Mouse (Mus musculus) ES-E14 (cell line): ENCODE measurements around the gene Islr. TPM values are rescaled to one million over a fixed set of nuclear protein-coding genes. Genes with fewer than 3 reads are reported as not detected.
A peak's percentile ranks its signal among the peaks of the same experiment; 100 is the strongest.

Experiments used
- DNase-seq: peaks from one replicate; pipeline ENCODE4 v3.0.0-alpha.2; 2013; ENCODE audit warnings: low read depth, low spot score
- H3K27ac ChIP-seq: 2 replicates; pipeline ENCODE4 v1.5.1; 2012; ENCODE audit warnings: low read depth, mild to moderate bottlenecking, low read length, moderate library complexity, mixed read lengths; ENCODE audit not compliant: poor library complexity, insufficient read depth, severe bottlenecking
- H3K36me3 ChIP-seq: 2 replicates; pipeline ENCODE4 v1.6.1; 2012; ENCODE audit warnings: mild to moderate bottlenecking, low read length, moderate library complexity, mixed read lengths; ENCODE audit not compliant: control insufficient read depth, poor library complexity, insufficient read depth, severe bottlenecking
- H3K4me1 ChIP-seq, 2 experiments: fragments of 150-350 bp in 1 of 2; sonication (generic) in 1 of 2; 2 replicates each; pipeline ENCODE4 v1.6.1; 2012; ENCODE audit warnings: low read length in 2 of 2, mild to moderate bottlenecking in 1 of 2, mixed read lengths in 1 of 2; ENCODE audit not compliant: control insufficient read depth in 2 of 2, insufficient read depth in 2 of 2, poor library complexity in 1 of 2
- H3K4me3 ChIP-seq, 2 experiments: fragments of 150-350 bp in 1 of 2; sonication (generic) in 1 of 2; 2 replicates each; pipeline ENCODE4 v1.5.1; 2012; ENCODE audit warnings: low read length in 2 of 2, low read depth in 1 of 2, mild to moderate bottlenecking in 1 of 2, mixed read lengths in 1 of 2; ENCODE audit not compliant: insufficient read depth in 1 of 2, poor library complexity in 1 of 2, severe bottlenecking in 1 of 2
- H3K9ac ChIP-seq: 2 replicates; pipeline ENCODE4 v1.6.1; 2012; ENCODE audit warnings: low read depth, mild to moderate bottlenecking, low read length, mixed read lengths; ENCODE audit not compliant: poor library complexity, insufficient read depth, severe bottlenecking
- H3K9me3 ChIP-seq: fragments of 150-350 bp; sonication (generic); 2 replicates; pipeline ENCODE4 v1.6.1; 2012; ENCODE audit warnings: low read depth, mild to moderate bottlenecking, low read length; ENCODE audit not compliant: control insufficient read depth, insufficient read depth
- CHD2 ChIP-seq: IDR thresholded peaks from 2 replicates; pipeline ENCODE4 v1.6.1; 2014; ENCODE audit warnings: mild to moderate bottlenecking, low read depth, low read length, inconsistent platforms
- HCFC1 ChIP-seq: IDR thresholded peaks from 2 replicates; pipeline ENCODE4 v1.6.1; 2012; ENCODE audit warnings: low read length, inconsistent platforms, borderline replicate concordance; ENCODE audit not compliant: insufficient read depth
- MAFK ChIP-seq: IDR thresholded peaks from 2 replicates; pipeline ENCODE4 v1.6.1; 2014; ENCODE audit warnings: mild to moderate bottlenecking, low read depth, low read length, inconsistent platforms; ENCODE audit not compliant: insufficient read depth
- ZC3H11A ChIP-seq: IDR thresholded peaks from 2 replicates; pipeline ENCODE4 v1.6.1; 2012; ENCODE audit warnings: low read depth, mild to moderate bottlenecking, inconsistent platforms, low read length, borderline replicate concordance
- ZNF384 ChIP-seq: IDR thresholded peaks from 2 replicates; pipeline ENCODE4 v1.6.1; 2012; ENCODE audit warnings: low read depth, low read length, inconsistent platforms
- in situ Hi-C, 2 experiments: fragments of 600-800 bp; cut with MboI; formaldehyde crosslinking; loops; one replicate each; pipeline ENCODE4 v1.15.1; 2025; ENCODE audit warnings: low sequenced_read_pairs in 2 of 2, inconsistent platforms in 1 of 2; ENCODE audit not compliant: unreplicated experiment in 2 of 2
- total RNA-seq: library from RNA; depleted of rRNA; stranded (reverse); fragments of 300-350 nt; gene quantifications from 2 replicates; pipeline ENCODE4 v1.2.3, GENCODE M21; 2012

Gene Islr
- total RNA-seq, 1 experiment: 0.22 TPM

DNA sequence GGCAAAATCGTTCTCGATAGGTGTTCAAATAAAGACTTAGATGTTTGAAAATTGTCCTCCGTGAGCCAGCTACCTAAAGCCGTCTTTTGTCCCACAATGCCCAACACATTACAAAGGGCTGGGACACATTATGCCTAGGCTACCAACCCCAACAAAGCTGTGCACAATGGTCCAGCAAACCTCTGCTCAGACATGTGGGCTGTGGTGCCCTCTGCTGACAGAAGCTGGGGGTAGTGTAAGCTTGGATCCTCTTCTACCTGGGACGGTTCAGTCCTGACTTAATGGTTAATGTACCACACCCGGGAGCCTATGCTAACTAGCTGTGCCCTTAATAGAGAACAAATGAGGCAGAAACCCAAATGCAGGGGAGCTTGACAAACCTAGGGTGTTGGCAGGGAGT is 12.3 kb upstream of the Islr start:
- peak; percentile 59 for DNase-seq
- Histone ChIP-seq H3K27ac (no peak overlapping the region), H3K4me3 (no peak overlapping the region), H3K36me3 (peaks cover 23% of the 10 kb centered on the region), H3K9ac (no peak overlapping the region), H3K4me1 (peaks cover 22 to 43% of the 10 kb centered on the region in 2 experiments), H3K9me3 (no peaks in the 10 kb centered on the region)
- in situ Hi-C loops: loop anchor here in 1 of 2 experiments (25.0 kb wide), 1 partner anchor 354 kb away; no protein-coding TSS in a partner anchor
- TF ChIP-seq ZNF384 (no peak), ZC3H11A (peak; percentile 27; the same call in 1 of the 2 replicates), MAFK (no peak), CHD2 (no peak; the same call in 1 of the 2 replicates)

DNA sequence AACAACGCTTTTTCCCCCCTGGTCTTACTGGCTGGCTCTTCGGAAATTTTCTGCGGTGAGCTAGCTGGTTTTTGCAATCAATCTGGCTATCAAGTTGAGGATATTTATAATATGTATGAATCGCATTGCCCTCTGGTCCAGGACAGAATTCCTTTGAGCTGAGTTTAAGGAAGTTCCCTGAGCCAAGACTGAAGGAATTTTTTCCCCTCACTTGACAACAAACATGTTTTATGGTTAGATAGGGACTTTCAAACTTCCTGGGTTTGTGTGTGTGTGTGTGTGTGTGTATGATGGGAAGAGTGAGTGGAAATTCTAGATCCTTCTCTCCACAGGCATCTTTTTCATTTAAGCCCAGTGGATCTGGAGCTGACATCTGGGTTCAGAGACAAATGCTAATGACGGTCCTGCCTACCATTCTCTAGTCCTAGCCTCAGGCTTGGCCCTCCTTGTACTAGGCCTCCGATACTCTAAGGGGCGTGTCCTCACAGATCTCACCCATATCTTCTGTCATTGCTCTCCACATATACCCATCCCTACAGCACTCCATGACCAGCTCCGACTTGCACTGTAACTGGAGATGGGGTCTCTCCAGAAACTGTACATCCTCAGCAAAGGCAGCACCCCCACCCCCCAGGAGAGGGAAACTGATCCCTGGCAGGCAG is 10.5 kb upstream of the Islr start:
- Histone ChIP-seq H3K4me3 (no peak overlapping the region), H3K9me3 (no peaks in the 10 kb centered on the region), H3K27ac (no peak overlapping the region), H3K9ac (no peak overlapping the region), H3K4me1 (peaks cover 29 to 42% of the 10 kb centered on the region in 2 experiments), H3K36me3 (peaks cover 10% of the 10 kb centered on the region)
- TF ChIP-seq ZNF384 (no peak), MAFK (no peak)
- no peak for DNase-seq
- in situ Hi-C loops: loop anchor here in 1 of 2 experiments (25.0 kb wide), 1 partner anchor 352 kb away; no protein-coding TSS in a partner anchor

DNA sequence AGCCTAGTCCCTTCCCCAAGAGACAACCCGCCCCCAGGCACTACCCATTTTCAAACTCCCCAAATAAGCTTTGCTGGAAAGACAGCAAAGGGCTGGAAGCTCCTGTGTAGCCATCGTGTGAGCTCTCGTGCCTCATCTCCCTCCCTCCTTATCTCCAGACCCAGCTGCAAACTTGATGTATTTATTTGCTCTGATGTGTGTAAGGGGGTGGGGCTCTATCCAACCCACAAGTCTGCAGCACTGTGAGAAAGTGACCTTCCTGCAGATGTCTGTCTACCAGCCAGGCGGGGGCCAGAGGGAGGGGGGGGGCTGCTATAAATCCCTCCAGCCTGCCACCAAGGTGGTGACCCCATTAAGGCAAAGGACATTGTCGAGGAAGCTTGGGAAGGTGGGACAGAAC is 9.8 kb upstream of the Islr start:
- Histone ChIP-seq H3K4me3 (no peak overlapping the region), H3K9me3 (no peaks in the 10 kb centered on the region), H3K4me1 (peaks cover 34 to 38% of the 10 kb centered on the region in 2 experiments), H3K36me3 (peaks cover 3% of the 10 kb centered on the region; the same call in 1 of the 2 replicates), H3K9ac (no peak overlapping the region), H3K27ac (no peak overlapping the region)
- TF ChIP-seq CHD2 (no peak), HCFC1 (no peak), ZC3H11A (no peak), MAFK (no peak), ZNF384 (no peak)
- in situ Hi-C loops: loop anchor here in 1 of 2 experiments (25.0 kb wide), 1 partner anchor 352 kb away; no protein-coding TSS in a partner anchor
- no peak for DNase-seq

DNA sequence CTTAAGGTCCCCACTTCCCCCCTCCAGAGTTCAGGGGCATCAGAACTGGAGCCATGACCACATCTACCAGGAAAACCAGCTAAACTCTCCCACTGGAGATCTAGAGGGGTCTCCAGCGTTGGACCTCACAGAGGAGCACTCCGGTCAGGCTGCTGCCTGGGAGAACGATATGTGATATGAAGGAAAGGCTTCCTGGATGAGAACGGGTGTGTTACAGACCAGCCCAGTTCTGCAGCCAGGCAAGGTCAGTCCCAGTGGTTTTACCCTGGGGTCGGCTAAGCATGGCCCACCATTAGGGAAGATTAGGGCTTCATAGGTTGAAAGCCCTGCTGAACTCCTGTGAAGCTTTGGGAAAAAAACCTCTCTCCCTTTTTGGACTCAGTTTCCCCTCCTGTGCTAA is 9.3 kb upstream of the Islr start:
- in situ Hi-C loops: loop anchor here in 1 of 2 experiments (25.0 kb wide), 1 partner anchor 351 kb away; no protein-coding TSS in a partner anchor
- H3K9me3 ChIP-seq: no peaks in the 10 kb centered on the region
- DNase-seq: no peak
- no peaks in the 10 kb centered on the region for H3K36me3 ChIP-seq
- no peak overlapping the region for H3K9ac ChIP-seq
- peaks cover 33 to 34% of the 10 kb centered on the region in 2 experiments for H3K4me1 ChIP-seq
- no peak overlapping the region for H3K4me3 ChIP-seq
- TF ChIP-seq ZNF384 (no peak), MAFK (no peak), HCFC1 (no peak), ZC3H11A (no peak), CHD2 (no peak)
- no peak overlapping the region for H3K27ac ChIP-seq

DNA sequence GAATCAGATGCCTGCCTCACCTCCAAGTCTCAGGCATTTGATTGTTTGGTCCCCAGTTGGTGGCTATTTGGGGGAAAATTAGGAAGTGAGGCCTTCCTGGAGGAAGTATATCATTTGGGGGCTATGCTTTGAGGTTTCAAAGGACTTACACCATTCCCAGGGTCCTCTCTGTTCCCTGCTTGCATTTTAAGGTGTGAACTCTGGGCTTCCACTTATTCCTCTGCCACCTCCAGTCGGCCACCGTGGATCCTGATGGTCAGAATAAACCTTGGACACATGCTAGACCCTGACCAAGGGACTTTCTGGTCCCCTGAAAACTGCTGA is 6.2 kb upstream of the Islr start:
- Histone ChIP-seq H3K9me3 (no peaks in the 10 kb centered on the region), H3K4me1 (peaks cover 16 to 25% of the 10 kb centered on the region in 2 experiments), H3K27ac (no peak overlapping the region), H3K36me3 (no peaks in the 10 kb centered on the region), H3K4me3 (no peak overlapping the region), H3K9ac (no peak overlapping the region)
- TF ChIP-seq ZC3H11A: no peak
- no peak for TF ChIP-seq ZNF384
- no peak for TF ChIP-seq CHD2
- TF ChIP-seq MAFK: no peak
- DNase-seq: no peak
- in situ Hi-C loops: loop anchor here in 1 of 2 experiments (25.0 kb wide), 1 partner anchor 348 kb away; no protein-coding TSS in a partner anchor
